Mouse (Mus musculus): ENCODE measurements around the gene Shh.
A peak's percentile ranks its signal among the peaks of the same experiment; 100 is the strongest.

Gene Shh

GRCm38 (mm10) chr5:28458821-28459240 is 8.2 kb downstream of the Shh start:
- DNase-seq = no peak

- DNase-seq = no peak
Measured at GRCm38 (mm10) chr5:28457921-28458641, 9.0 kb downstream of the Shh start.

GRCm38 (mm10) chr5:28456366-28456765 is 10.7 kb downstream of the Shh start:
- DNase-seq = no peak

GRCm38 (mm10) chr5:28455721-28456120 is 11.3 kb downstream of the Shh start:
- DNase-seq = no peak

GRCm38 (mm10) chr5:28454546-28454945 is 12.5 kb downstream of the Shh start:
- DNase-seq = no peak

GRCm38 (mm10) chr5:28453523-28453922 is 13.5 kb downstream of the Shh start:
- DNase-seq = no peak

GRCm38 (mm10) chr5:28453086-28453485 is 14.0 kb downstream of the Shh start:
- DNase-seq = no peak

- peak; percentile 62 to 81 for DNase-seq
Measured at GRCm38 (mm10) chr5:28451053-28451638, 15.9 kb downstream of the Shh start.

GRCm38 (mm10) chr5:28450126-28450890 is 16.7 kb downstream of the Shh start:
- DNase-seq = no peak

GRCm38 (mm10) chr5:28425926-28426325 is 41.1 kb downstream of the Shh start:
- no peak for DNase-seq

- DNase-seq = no peak
Measured at GRCm38 (mm10) chr5:28423781-28424180, 43.3 kb downstream of the Shh start.

GRCm38 (mm10) chr5:28419640-28420265 is 47.3 kb downstream of the Shh start:
- DNase-seq = no peak

GRCm38 (mm10) chr5:28418734-28419133 is 48.3 kb downstream of the Shh start:
- no peak for DNase-seq

GRCm38 (mm10) chr5:28416029-28416428 is 51.0 kb downstream of the Shh start:
- DNase-seq = no peak

GRCm38 (mm10) chr5:28414076-28414475 is 53.0 kb downstream of the Shh start:
- no peak for DNase-seq

GRCm38 (mm10) chr5:28413533-28413932 is 53.5 kb downstream of the Shh start:
- DNase-seq = no peak

GRCm38 (mm10) chr5:28412006-28412685 is 54.9 kb downstream of the Shh start:
- no peak for DNase-seq

All from kidney, adult 8-10 months (tissue).